ENCODE assay signal across 16 mouse cellular contexts in the genomic region with DNA sequence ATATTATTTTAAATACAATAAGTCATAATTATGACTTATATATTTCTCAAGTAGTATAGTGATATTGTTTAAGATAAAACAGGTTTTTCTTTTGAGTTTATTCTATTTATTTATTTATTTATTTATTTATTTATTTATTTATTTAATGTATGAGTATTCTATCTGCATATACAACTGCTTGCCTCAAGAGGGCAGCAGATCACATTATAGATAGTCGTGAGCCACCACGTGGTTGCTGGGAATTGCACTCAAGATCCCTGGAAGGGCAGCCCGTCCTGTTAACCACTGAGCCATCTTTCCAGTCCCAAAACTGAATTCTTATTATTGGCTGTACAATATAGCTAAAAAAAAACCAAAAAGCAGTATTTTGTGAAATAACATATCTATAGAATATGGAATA.
A peak's percentile ranks its signal among the peaks of the same experiment; 100 is the strongest.
DNase-seq lines count a peak whose midpoint lies in the region; ATAC-seq and TF ChIP-seq lines count a peak whose summit lies in the region.
"Had no signal": no experiment of that assay in that cellular context is flagged by ENCODE, and none has a peak within 500 bp of the region (broad histone marks: within the 10 kb centered on the region; RNA-seq: fewer than 3 reads in every experiment).

No protein-coding gene starts in this region.

- ATAC-seq in hindbrain, embryonic 13.5 days (ENCODE audit: low FRiP score), result no peak

- H3K27ac ChIP-seq in layer of hippocampus, adult 2 months, result no peak overlapping the region
- no peak overlapping the region for H3K27ac ChIP-seq in hindbrain, embryonic 13.5 days
- H3K27ac ChIP-seq: forebrain, embryonic 10.5 days; heart, embryonic 15.5 days; neural tube, embryonic 13.5 days; stomach, embryonic 15.5 days had no signal

- H3K9me3 ChIP-seq in hindbrain, embryonic 13.5 days, result no peaks in the 10 kb centered on the region
- H3K9me3 ChIP-seq: forebrain, embryonic 10.5 days; heart, embryonic 15.5 days; neural tube, embryonic 13.5 days; stomach, embryonic 15.5 days had no signal

- no peaks in the 10 kb centered on the region for H3K27me3 ChIP-seq in hindbrain, embryonic 13.5 days
- H3K27me3 ChIP-seq: heart, embryonic 15.5 days; neural tube, embryonic 13.5 days; stomach, embryonic 15.5 days had no signal

- no peak overlapping the region for H3K4me3 ChIP-seq in layer of hippocampus, adult 2 months
- H3K4me3 ChIP-seq in hindbrain, embryonic 13.5 days, result no peak overlapping the region
- H3K4me3 ChIP-seq: forebrain, embryonic 10.5 days; heart, embryonic 15.5 days; neural tube, embryonic 13.5 days; stomach, embryonic 15.5 days had no signal

- no peak overlapping the region for H3K4me2 ChIP-seq in hindbrain, embryonic 13.5 days
- H3K4me2 ChIP-seq: heart, embryonic 15.5 days; midbrain, embryonic 11.5 days; neural tube, embryonic 13.5 days; stomach, embryonic 15.5 days had no signal

- no peaks in the 10 kb centered on the region for H3K36me3 ChIP-seq in hindbrain, embryonic 13.5 days
- H3K36me3 ChIP-seq: forebrain, embryonic 10.5 days; heart, embryonic 15.5 days; neural tube, embryonic 13.5 days; stomach, embryonic 15.5 days had no signal

- WGBS in hindbrain, embryonic 13.5 days, result 39% methylated on average over 3 of the region's 3 CpGs

- no peak overlapping the region for H3K9ac ChIP-seq in hindbrain, embryonic 13.5 days
- H3K9ac ChIP-seq: heart, embryonic 15.5 days; neural tube, embryonic 13.5 days; stomach, embryonic 15.5 days had no signal

- no peaks in the 10 kb centered on the region for H3K4me1 ChIP-seq in hindbrain, embryonic 13.5 days (replicated peaks)
- H3K4me1 ChIP-seq: forebrain, embryonic 10.5 days; heart, embryonic 15.5 days; neural tube, embryonic 13.5 days; stomach, embryonic 15.5 days had no signal

- DNase-seq in embryo, embryonic 10 days (ENCODE audit: low spot score), result peak; percentile 28
- no peak for DNase-seq in embryo, embryonic 9.5 days (ENCODE audit: extremely low spot score)
- DNase-seq in layer of hippocampus, adult 2 months (ENCODE audit: low spot score in 2 of 2), result no peak
- no peak for DNase-seq in layer of hippocampus, postnatal 36 days
- peak; percentile 54 for DNase-seq in A20 (ENCODE audit: low read depth, low spot score)
- peak; percentile 21 for DNase-seq in embryo, embryonic 10.5 days (ENCODE audit: low spot score)
- no peak for DNase-seq in left cerebral cortex, postnatal 25 days (ENCODE audit: low spot score in 2 of 2)
- DNase-seq: gastrocnemius, postnatal 10 days; kidney, adult 2 months; lung, adult 2 months had no signal

- peak; percentile 61 for TF ChIP-seq CTCF in layer of hippocampus, adult 2 months (conservative IDR thresholded peaks at IDR 0.05)

- intact Hi-C loops in left cerebral cortex, postnatal 25 days (cut with DNase I), result no loop called here

Comparison
In these comparisons a context has a peak if more than half of its experiments do, and no peak if none do; other contexts are left out.
1. DNase-seq: peak in embryo, embryonic 10 days (single experiment), A20 (single experiment) and embryo, embryonic 10.5 days (single experiment); none in embryo, embryonic 9.5 days (single experiment), layer of hippocampus, adult 2 months (0 of 2), layer of hippocampus, postnatal 36 days (0 of 2) and left cerebral cortex, postnatal 25 days (0 of 2).